Mouse (Mus musculus) frontal cortex, adult (tissue): ENCODE results near the gene Lmo7.

ENCODE experiments used
- ATAC-seq: cut with Nextera tagmentation; 2 replicates; pipeline ENCODE4 v1.9.2; 2017; ENCODE audit warnings: mild to moderate bottlenecking, moderate library complexity, mixed read lengths; ENCODE audit not compliant: low TSS enrichment

Lmo7 gene

DNA sequence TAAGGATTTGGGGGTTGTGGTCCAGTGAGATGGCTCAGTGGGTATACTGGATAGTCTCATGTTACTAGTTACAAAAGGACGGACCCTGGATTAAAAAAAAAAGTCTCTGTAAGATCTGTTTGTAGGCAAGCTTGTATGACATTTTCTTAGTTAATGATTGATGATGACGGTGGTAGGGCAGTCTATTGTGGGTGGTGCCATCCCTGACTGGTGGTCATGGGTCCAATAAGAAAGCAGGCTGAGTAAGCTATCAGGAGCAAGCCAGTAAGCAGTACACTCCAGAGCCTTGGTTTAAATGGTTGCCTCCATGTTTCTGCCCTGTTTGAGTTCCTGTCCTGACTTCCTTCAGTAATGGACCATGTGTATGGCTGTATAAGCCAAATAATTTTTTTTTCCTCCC is 106.6 kb downstream of the Lmo7 start:
- no peak for ATAC-seq

DNA sequence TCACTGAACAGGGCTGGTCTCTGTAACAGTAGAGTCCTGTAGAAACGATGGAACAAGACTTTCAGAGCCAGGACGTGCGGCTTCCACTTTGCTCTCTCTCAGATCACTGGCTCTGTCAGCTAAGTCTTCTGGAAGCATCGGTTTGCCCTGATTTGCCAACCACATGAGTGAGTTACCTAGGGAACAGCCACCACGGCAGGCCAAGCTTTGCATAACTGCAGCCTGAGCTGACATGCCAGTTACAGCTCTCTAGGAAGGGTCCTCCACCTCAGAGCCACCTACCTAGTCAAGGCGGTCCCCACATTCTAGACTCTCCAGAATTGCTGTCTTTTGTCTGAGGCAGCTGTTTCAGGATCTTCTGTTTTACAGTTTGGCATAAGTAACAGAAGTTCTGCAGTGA is 107.4 kb downstream of the Lmo7 start:
- no peak for ATAC-seq

DNA sequence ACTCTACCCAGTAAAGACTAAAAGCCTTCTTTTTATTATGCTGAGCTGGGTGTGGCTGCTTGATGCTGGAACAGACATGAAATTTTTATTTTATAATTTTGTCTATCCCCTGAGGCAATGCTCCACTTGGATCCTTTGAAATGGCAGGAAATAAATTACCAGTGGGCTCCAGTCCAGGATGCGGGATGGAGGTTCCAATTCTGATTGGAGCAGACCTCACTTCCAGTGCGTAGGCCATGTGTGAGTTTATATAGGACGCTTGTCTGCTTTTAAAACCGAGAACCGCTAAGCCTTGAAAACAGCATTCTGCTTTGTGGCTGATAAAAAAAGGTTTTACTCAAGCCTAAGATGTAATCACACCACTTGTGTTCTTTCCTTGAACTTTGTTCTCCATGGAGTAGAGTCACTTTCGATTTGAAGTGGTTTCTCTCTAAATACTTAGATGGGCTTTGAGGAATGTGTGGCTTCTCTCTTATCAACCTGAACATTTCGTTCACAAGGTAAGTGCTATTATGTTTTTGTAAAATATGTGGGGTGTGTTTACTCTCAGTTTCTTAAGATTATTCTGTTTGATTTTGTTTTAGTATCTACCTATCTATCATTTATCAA is 108.6 kb downstream of the Lmo7 start:
- peak; percentile 28; the same call in 1 of the 2 replicates for ATAC-seq

DNA sequence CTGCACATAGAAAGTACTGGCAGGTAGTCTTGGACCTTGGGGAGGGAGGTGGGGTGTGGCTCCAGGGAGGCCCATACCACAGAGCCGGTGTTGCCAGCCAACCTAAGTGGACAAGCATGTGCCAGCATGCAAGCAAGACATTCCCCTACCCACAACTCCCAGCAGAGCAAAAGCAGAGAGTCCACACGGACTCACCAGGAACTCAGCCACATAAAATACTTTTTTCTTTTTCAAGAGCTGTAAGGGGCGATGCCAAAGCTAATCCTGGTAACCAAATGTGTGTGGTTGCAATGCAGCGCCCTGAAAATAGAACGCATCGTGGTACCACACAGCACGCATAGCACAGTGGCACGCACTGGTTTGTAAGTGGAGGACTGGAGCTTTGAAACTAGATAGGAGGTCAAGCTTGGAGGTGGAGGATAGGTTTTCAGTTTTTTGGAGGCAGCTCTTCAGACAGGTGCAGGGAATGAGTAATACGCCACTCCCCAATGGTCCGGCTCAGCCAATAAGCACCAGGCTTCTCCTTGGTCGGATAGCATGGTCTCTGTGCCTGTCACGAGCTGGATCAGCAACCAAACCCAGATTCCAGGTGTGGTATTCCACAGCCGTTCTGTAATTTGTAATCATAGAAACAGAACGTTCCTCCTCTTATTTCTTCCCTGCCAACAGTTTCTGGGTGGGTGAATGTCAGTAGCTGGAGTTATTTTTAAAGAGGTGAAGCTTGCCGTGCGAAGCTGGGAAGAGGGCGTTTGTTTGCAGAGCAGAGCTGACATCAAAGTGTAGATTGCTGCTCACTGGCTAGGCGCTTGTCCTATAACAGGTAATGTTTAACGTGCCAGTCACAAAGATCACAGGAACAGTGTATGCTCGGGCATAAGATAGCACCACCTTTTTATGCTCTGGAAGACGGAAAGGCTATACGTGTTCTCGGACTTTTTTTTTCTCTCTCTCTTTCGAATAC is 110.3 kb downstream of the Lmo7 start:
- peak; percentile 65 for ATAC-seq

DNA sequence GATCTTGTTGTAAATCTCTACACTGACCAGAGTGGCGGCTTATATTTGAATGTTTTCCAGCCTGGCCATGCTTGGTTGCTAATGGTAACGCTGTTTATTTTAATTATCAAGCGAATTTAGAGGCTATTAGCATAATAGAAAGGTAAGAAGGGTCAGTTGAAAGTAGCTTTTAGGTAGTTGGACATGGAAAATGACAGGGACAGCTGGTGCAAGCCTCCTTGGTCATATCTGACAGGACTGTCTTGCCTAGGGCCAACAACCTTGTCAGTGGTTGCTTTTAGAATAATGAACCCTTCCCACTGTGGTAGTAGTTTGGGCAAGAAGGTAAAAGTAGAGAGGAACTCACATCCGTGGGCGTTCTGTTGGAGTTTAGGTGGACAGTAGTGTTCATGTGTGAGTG is 111.5 kb downstream of the Lmo7 start:
- ATAC-seq: no peak

DNA sequence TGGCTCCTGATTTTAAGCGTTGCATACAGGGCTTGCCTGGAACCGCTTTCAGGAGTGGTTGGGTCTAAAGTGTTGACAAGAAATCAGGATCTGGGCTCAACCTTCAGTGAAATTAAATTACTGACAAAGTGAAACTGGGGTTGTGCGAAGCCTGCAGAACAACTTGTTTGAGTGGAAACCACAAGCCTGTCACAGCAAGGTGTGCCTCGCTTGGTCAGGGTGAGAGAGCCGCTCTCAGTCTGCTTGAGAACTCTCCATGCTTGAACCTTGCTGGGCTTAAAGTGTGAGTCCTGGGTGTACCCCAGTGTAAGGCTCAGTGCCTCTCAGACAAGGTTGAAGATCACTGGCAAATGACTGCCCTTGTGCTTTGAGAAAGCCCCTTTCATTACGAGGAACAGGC is 112.8 kb downstream of the Lmo7 start:
- ATAC-seq: no peak

DNA sequence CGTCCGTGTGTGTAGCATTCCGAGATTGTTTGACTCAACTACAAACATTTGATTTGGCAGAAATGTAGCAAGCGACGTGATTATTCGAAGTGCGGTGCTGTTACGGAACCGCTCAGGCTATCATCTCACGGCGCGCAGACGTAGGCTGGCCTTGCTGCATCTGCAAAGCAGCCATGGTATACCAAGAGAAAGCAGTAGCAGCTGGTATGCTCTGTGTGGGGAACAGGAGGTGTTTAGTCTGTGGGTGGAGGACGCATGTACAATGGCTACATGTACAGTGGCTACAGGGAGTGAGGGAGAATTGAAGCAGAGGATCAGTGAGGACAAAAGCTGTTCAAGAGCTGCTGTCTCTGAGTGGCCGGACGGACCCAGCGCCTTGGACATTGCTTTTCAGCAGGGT is 113.7 kb downstream of the Lmo7 start:
- ATAC-seq: peak; percentile 70

DNA sequence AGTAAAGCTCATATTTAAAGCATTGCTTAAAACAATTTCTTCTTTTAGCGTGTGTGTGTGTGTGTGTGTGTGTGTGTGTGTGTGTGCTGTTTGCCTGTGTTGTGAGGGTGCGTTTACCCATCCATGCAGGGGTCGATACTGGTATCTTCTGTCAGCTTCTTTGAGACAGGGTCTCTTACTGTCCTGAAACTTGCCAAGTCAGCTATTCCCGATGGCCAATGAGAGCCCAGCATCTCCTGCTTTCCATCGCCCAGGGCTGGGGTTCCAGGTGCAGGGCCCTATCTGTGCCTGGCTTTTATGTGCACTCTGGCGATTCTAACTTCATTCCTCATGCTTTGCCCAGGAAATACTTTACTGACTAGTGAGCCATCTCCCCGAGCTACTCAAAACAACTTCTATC is 114.7 kb downstream of the Lmo7 start:
- no peak for ATAC-seq

DNA sequence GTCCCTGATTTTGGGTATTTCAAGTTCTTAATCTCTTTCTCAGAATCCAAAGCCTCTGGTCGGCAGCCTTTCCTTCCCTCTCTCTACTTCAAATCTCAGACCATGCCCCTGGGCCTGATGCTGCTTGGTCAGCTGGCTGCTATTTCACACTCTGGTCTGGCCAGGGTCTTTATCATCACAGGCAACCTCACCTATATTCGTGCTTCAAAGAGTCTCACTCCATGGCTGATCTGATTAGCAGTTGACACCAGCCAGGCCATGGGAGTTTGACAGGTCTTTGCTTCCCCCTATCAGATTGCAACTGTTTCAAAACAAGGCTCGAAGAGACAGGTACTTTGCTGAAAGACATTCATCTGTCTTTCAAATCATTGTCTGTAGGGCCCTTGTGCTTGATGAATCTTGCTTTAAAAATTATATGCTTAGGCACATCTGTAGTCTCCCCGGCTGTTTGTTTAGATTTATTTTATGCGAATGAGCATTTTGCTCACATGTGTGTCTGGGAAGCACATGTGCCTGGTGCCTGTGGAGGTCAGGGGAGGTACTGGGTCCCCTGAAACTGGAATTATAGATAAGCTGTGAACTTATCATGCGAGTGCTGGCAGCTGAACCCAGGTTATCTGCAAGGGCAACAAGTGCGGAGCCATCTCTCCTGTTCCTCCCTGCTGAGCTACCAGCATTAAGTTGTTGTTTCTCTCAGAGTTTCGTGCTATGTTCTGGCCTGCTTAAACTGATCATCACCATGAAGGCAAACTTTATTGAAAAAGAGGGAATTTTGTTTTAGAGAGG is 116.5 kb downstream of the Lmo7 start:
- ATAC-seq: no peak

DNA sequence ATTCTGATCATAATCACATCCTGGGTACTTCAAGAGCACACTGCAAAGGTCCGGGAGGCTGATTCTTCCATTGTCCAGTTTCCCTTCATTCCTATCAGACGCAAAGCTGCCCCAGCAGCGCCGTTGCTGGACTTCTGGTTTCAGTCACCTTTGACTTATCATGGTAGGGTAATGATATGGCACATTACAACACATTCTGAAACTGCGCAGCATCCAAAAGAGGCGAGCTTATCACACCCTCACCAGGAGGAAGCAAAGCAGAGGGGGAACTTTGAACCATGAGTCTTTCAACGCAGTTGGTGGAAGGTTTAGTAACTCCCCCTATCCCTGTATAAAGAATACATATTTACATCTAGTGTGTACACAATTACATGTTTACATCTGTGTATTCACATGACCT is 117.8 kb downstream of the Lmo7 start:
- no peak for ATAC-seq

DNA sequence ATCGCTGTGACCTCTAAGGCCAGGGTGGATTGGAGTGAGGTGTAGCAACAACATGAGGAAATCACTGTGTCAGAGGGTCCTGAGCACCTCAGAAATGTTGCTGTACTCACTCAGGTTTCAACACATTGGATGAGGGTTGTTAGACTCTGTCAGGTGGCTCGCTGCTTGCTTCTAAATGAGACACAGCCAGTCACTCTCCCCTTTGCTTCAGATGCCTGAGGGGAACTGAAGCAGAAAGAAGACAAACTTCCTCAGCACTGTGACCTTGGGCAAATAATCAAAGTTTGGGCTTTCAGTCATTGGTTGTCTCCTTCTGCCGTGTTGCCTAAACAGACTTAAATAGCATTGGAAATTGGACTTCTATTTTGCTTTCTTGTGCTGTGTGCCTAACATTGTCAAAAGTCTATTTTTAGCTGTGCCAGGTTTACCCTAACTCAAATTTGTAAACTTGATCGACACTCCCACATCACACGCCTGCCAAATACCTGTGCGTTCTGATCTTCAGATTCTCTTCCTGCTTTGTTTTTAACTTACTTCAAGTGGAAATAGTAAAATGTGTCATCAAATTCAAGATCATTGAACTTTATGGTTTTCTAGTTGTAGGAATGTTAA is 122.9 kb downstream of the Lmo7 start:
- no peak for ATAC-seq

DNA sequence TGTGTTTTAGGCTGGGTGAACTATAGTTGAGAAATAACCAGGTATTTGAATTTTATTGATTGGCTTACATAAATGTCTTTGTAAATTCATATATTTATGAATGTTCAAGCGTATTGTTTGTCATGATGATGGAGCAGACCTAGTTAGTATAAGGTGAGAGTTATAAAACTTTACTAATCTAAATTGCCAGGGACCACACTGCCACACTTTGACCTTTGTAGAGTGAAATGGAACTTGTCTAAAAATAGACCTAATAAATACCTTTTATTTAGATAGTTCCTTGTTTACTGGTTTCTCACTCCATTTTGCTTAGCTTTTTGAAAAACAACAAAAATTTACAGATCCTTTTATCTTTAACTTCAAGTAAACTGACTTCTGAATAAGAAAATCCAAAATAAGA is 123.5 kb downstream of the Lmo7 start:
- no peak for ATAC-seq

DNA sequence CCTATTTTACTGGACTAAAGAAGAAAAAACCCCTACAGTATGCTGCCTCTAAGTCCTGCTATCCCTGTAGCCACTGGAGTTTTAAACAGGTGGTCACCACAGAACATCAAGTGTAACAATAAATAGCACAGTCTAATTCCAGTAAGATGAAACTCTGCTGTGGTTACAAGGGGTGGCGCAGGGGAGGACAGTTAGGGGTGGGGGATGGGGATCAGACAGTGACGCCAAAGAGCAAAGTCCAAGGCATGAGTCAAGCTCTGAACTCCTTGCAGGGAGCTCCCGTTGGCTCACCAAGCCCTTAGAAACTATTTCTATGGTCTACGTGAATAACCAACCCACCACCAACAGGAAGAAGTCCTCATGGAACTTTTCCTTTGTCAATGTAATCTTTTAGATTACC is 124.0 kb downstream of the Lmo7 start:
- ATAC-seq: no peak

DNA sequence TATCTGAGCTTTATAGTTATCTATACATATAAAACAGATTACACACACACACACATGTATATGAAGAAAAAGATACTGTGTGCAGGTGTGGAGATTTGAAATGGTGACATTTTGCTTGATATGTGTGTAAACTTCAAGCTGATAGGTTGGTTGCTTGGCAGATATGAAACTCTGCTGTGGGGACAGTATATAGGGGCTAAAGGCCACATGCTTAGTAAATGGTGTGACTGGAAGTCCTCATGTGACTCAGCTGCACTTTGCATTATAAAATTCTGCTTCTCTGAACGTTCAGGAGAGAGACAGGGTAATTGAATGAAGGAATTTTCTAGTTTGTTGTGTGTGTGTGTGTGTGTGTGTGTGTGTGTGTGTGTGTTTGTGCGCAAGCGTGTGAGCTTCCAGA is 124.5 kb downstream of the Lmo7 start:
- ATAC-seq: no peak

DNA sequence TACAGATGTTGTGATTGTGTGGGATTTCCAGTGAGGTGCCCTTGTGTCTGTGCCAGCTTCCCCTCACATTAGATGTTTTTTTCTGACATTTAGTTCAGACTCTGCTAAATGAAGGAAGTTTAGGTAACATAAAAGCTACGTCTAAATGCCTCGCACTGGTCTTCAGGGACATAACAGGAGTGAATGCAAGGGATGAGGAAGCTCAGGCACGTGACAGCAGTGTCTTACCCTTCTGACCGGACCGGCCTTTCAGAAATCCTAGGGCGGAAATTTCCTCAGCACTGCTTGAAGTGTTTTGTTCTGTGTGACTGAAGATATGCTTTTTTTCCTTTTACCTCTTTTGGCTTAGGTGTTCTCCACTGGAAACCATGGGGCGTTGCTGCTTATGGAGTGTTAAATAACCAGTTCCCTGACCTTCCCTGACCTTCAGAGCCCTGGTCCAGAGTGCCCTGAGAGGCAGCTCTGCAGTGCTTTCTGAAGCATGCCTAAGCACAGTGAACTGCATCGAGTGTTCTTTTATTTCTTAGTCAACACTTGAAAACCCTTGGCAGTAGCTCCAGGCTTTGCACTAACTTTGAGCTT is 129.6 kb downstream of the Lmo7 start:
- peak; percentile 55; the same call in 1 of the 2 replicates for ATAC-seq

DNA sequence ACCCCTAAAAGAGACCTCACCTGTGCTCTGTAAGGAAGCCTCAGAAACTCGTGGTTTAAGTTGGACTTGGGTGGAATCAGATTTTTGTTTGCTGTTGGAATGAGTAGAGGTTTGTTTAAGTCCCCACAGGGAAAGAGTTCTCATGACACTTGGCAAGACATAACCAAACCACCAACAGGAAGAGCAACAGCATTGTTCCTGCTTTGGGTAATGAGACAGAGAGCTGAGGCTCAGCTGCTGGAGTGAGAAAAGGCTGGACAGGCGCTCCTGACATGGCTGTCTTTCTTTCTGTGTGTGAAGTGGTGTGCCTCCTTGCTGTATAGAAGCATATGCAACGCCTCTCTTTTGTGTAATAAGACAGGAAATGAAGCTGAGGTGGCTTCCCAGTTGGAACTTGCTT is 132.3 kb downstream of the Lmo7 start:
- no peak for ATAC-seq

DNA sequence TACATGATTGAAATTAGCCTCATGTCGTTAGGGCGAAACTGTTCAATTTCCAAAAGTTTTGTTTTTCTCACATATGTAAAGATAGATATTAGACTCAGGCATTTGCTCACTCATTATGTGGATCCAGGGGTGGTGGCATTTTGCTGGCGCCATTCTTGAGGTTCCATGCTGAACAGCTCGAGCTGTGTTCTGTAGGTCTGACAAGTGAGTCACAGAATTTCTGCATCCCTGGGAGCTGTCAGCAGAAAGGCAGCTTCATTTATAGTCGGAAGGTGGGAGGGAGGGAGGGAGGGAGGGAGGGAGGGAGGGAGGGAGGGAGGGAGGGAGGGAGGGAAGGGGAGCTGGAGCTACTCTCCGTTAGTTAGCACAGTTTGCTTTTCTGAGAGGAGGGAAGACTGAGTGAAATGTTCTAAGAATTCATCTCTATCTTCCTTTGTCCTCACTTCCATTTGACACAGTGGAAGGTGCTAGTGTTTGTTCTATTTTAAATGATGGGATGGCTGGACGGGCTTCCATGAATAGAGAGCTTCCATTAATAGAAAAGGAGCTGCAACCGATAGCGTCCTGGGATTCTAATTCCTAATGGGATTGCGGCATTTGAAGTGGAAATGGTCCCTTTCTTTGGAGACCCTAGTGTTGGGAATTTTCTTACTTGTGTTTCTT is 137.4 kb downstream of the Lmo7 start:
- ATAC-seq: peak; percentile 77

DNA sequence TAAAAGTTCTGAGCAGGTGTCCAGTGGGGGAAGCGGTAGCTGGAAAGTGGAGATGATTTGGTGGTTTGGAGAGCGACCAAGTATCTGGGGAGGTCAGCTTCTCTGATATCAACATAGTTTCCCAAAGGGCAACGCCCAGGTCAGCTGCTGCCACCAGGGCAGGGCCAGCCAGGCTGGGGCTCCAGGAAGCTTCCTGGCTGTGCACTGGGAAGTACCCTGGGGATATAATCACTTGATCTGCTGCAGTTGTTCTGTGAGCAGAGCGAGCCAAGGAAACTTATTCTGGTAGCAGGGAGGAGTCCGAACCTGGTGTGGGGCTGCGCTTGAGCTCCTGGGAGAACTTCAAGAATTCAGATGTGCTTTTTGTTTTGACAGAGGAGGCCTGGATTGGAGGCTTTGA is 139.4 kb downstream of the Lmo7 start:
- no peak for ATAC-seq

DNA sequence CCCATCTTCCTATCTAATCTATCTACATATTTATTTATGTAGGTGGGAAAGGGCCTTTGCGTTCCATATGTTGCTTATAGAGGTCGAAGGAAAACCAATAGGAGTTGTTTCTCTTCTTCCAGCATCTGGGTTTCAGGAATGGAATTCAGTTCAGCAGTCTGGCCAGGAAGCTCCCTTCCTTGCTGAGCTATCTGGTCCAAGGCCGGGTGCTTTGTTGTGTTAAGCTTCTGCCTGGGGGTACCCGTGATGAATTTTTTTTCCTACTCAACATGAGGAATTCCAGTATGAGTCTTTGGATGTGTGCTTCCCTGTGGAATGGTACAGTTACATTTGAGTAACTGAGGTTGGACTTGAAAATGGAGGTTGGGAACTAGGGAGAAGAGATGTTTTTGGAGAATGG is 139.9 kb downstream of the Lmo7 start:
- ATAC-seq: no peak

DNA sequence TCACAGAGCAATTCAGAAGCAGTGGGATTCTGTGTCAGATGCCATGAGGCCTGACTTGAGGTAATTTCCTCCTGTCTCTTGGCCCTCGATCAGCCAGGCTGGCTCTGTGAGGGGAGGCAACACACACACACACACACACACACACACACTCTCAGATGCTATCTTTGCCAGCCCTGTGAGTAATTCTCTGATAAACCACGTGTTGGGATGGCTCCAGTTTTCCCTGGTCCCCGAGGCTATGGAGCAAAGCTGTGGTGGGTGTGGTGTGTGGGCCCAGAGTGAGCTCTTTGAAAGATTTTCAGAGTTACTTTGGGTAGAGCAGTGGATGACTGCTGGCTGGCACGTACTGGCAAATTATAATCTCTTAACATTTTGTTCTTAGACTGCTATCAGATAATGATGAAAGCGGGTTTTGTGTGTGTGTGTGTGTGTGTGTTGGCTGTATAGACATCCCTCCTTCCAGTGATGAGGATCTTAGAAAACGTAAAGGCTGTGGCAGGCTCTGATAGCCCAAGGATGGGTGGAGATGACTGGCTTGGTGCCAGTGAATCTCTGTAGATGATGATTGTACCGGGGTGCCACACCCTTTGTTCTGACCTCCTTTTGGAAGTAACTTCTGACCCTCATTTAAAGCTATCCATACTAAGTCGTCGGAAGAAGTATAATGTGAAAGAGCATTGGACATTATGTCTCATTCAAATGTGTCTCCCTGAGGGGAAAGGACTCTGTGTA is 140.6 kb downstream of the Lmo7 start:
- peak; percentile 75 for ATAC-seq

DNA sequence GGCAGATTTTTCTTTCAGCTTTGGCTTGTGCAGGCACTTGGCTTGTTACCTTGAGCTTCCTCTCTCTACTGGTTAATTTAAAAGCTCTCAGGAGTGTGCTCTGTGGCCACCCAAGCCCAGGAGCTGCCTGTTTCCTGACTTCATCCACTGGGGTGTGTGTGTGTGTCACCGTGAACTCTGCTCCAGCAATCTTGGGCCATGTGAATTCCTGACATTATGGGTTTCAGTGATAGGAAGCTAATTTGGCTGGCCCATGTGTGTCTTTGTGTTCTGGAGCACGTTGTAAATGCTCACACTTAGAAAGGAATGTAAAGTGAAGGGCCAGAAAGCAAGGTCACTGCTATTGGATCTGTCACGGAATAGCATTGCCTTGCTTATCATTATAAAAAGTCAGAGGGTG is 143.1 kb downstream of the Lmo7 start:
- no peak for ATAC-seq
